Mouse (Mus musculus): Measurements from ENCODE around the gene Map1b. TPM values are rescaled to one million over a fixed set of nuclear protein-coding genes. Genes with fewer than 3 reads are reported as not detected.
A peak's percentile ranks its signal among the peaks of the same experiment; 100 is the strongest.

Gene Map1b
- polyA plus RNA-seq, 2 experiments, result 0.19 to 1.7 TPM

GRCm38 (mm10) chr13:99500609-99501008, 15.7 kb downstream of the Map1b start:
- ATAC-seq (ENCODE audit: insufficient read depth), result no peak
- TF ChIP-seq CTCF (IDR thresholded peaks at IDR 0.05; ENCODE audit: low read depth) (no peak), EP300 (IDR thresholded peaks at IDR 0.05; ENCODE audit: low read depth) (no peak)
- H3K4me2 ChIP-seq (ENCODE audit: low read depth), result no peak overlapping the region
- H3K36me3 ChIP-seq (replicated peaks; ENCODE audit: control insufficient read depth, insufficient read depth, low read depth), result no peaks in the 10 kb centered on the region
- 51% methylated on average over 3 of the region's 3 CpGs for WGBS (ENCODE audit: insufficient replicate concordance)
- no peak overlapping the region for H3K27ac ChIP-seq
- H3K9ac ChIP-seq (replicated peaks), result no peak overlapping the region
- H3K27me3 ChIP-seq (ENCODE audit: control insufficient read depth, insufficient read depth, low read length), result no peaks in the 10 kb centered on the region
- no peaks in the 10 kb centered on the region for H3K9me3 ChIP-seq (ENCODE audit: control insufficient read depth, low read length)
- H3K4me3 ChIP-seq (ENCODE audit: insufficient read depth in 1 of 2, low read depth in 2 of 2, low read length in 2 of 2), result no peak overlapping the region
- H3K4me1 ChIP-seq (replicated peaks; ENCODE audit: control insufficient read depth in 2 of 2, insufficient read depth in 2 of 2, low read length in 1 of 2), result no peaks in the 10 kb centered on the region
- DNase-seq (ENCODE audit: low read depth in 3 of 3, low spot score in 3 of 3), result no peak

GRCm38 (mm10) chr13:99499764-99500163, 16.6 kb downstream of the Map1b start:
- TF ChIP-seq EP300 (IDR thresholded peaks at IDR 0.05; ENCODE audit: low read depth), result no peak
- TF ChIP-seq CTCF (IDR thresholded peaks at IDR 0.05; ENCODE audit: low read depth), result no peak
- no peak for ATAC-seq (ENCODE audit: insufficient read depth)
- Histone ChIP-seq H3K4me3 (ENCODE audit: insufficient read depth in 1 of 2, low read depth in 2 of 2, low read length in 2 of 2) (no peak overlapping the region), H3K4me1 (replicated peaks; ENCODE audit: control insufficient read depth in 2 of 2, insufficient read depth in 2 of 2, low read length in 1 of 2) (no peaks in the 10 kb centered on the region), H3K27me3 (ENCODE audit: control insufficient read depth, insufficient read depth, low read length) (no peaks in the 10 kb centered on the region), H3K27ac (no peak overlapping the region), H3K36me3 (replicated peaks; ENCODE audit: control insufficient read depth, insufficient read depth, low read depth) (no peaks in the 10 kb centered on the region), H3K9ac (replicated peaks) (no peak overlapping the region), H3K4me2 (ENCODE audit: low read depth) (no peak overlapping the region), H3K9me3 (ENCODE audit: control insufficient read depth, low read length) (no peaks in the 10 kb centered on the region)
- DNase-seq (ENCODE audit: low read depth in 3 of 3, low spot score in 3 of 3), result no peak
- 65% methylated on average over 9 of the region's 9 CpGs for WGBS (ENCODE audit: insufficient replicate concordance)

- Histone ChIP-seq H3K4me3 (ENCODE audit: insufficient read depth in 1 of 2, low read depth in 2 of 2, low read length in 2 of 2) (no peak overlapping the region), H3K27ac (no peak overlapping the region), H3K9me3 (ENCODE audit: control insufficient read depth, low read length) (no peaks in the 10 kb centered on the region), H3K4me2 (ENCODE audit: low read depth) (no peak overlapping the region), H3K9ac (replicated peaks) (no peak overlapping the region), H3K4me1 (replicated peaks; ENCODE audit: control insufficient read depth in 2 of 2, insufficient read depth in 2 of 2, low read length in 1 of 2) (no peaks in the 10 kb centered on the region), H3K36me3 (replicated peaks; ENCODE audit: control insufficient read depth, insufficient read depth, low read depth) (no peaks in the 10 kb centered on the region), H3K27me3 (ENCODE audit: control insufficient read depth, insufficient read depth, low read length) (no peaks in the 10 kb centered on the region)
- TF ChIP-seq CTCF (IDR thresholded peaks at IDR 0.05; ENCODE audit: low read depth) (peak; percentile 21; the same call in 1 of the 2 replicates), EP300 (IDR thresholded peaks at IDR 0.05; ENCODE audit: low read depth) (no peak)
- 65% methylated on average over 7 of the region's 7 CpGs for WGBS (ENCODE audit: insufficient replicate concordance)
- ATAC-seq (ENCODE audit: insufficient read depth), result no peak
- DNase-seq (ENCODE audit: low read depth in 3 of 3, low spot score in 3 of 3), result no peak
Measured at GRCm38 (mm10) chr13:99496106-99496505, 20.2 kb downstream of the Map1b start.

- H3K4me2 ChIP-seq (ENCODE audit: low read depth), result no peak overlapping the region
Measured at GRCm38 (mm10) chr13:99494416-99494815, 21.9 kb downstream of the Map1b start.

GRCm38 (mm10) chr13:99493304-99493904, 22.9 kb downstream of the Map1b start:
- Histone ChIP-seq H3K27me3 (ENCODE audit: control insufficient read depth, insufficient read depth, low read length) (no peaks in the 10 kb centered on the region), H3K9me3 (ENCODE audit: control insufficient read depth, low read length) (no peaks in the 10 kb centered on the region), H3K4me3 (ENCODE audit: insufficient read depth in 1 of 2, low read depth in 2 of 2, low read length in 2 of 2) (no peak overlapping the region), H3K4me1 (replicated peaks; ENCODE audit: control insufficient read depth in 2 of 2, insufficient read depth in 2 of 2, low read length in 1 of 2) (no peaks in the 10 kb centered on the region), H3K36me3 (replicated peaks; ENCODE audit: control insufficient read depth, insufficient read depth, low read depth) (no peaks in the 10 kb centered on the region), H3K4me2 (ENCODE audit: low read depth) (no peak overlapping the region), H3K27ac (no peak overlapping the region), H3K9ac (replicated peaks) (no peak overlapping the region)
- WGBS (ENCODE audit: insufficient replicate concordance), result 67% methylated on average over 5 of the region's 5 CpGs
- no peak for TF ChIP-seq CTCF (IDR thresholded peaks at IDR 0.05; ENCODE audit: low read depth)
- TF ChIP-seq EP300 (IDR thresholded peaks at IDR 0.05; ENCODE audit: low read depth), result no peak
- ATAC-seq (ENCODE audit: insufficient read depth) (no peak), DNase-seq (ENCODE audit: low read depth in 3 of 3, low spot score in 3 of 3) (no peak)

More at GRCm38 (mm10) chr13:99494416-99494815, 21.9 kb downstream of the Map1b start:
- no peak for DNase-seq (ENCODE audit: low read depth in 3 of 3, low spot score in 3 of 3)
- H3K36me3 ChIP-seq (replicated peaks; ENCODE audit: control insufficient read depth, insufficient read depth, low read depth), result no peaks in the 10 kb centered on the region
- TF ChIP-seq CTCF (IDR thresholded peaks at IDR 0.05; ENCODE audit: low read depth), result no peak
- TF ChIP-seq EP300 (IDR thresholded peaks at IDR 0.05; ENCODE audit: low read depth), result no peak
- WGBS (ENCODE audit: insufficient replicate concordance), result 68% methylated on average over 10 of the region's 10 CpGs
- no peak overlapping the region for H3K4me3 ChIP-seq (ENCODE audit: insufficient read depth in 1 of 2, low read depth in 2 of 2, low read length in 2 of 2)
- H3K4me1 ChIP-seq (replicated peaks; ENCODE audit: control insufficient read depth in 2 of 2, insufficient read depth in 2 of 2, low read length in 1 of 2), result no peaks in the 10 kb centered on the region
- no peaks in the 10 kb centered on the region for H3K9me3 ChIP-seq (ENCODE audit: control insufficient read depth, low read length)
- H3K27ac ChIP-seq, result no peak overlapping the region
- no peaks in the 10 kb centered on the region for H3K27me3 ChIP-seq (ENCODE audit: control insufficient read depth, insufficient read depth, low read length)
- no peak for ATAC-seq (ENCODE audit: insufficient read depth)
- no peak overlapping the region for H3K9ac ChIP-seq (replicated peaks)

Measured in liver, embryonic 14.5 days (tissue).